Mouse (Mus musculus) limb, embryonic 14.5 days (tissue): ENCODE measurements at regions not wholly inside any gene's neighbourhood (a gene's known extent, or its start where the extent isn't known, plus 50 kb on each side); places are given as distances from the start of the nearest gene placed in this dataset.

Experiments
- ATAC-seq: fragments of 200-750 bp; cut with Nextera tagmentation; 2 replicates; pipeline ENCODE4 v1.8.0; 2017; ENCODE audit warnings: low read depth, moderate number of reproducible peaks, moderate TSS enrichment; ENCODE audit not compliant: low FRiP score
- DNase-seq: peaks from one replicate; pipeline ENCODE4 v3.0.0-alpha.2; 2015; ENCODE audit warnings: low spot score
- H3K27ac ChIP-seq: fragments of 300-500 bp; sonication (generic); replicated peaks from 2 replicates; pipeline ENCODE4 v1.5.1; 2014; ENCODE audit warnings: low read depth, mild to moderate bottlenecking, low read length, moderate library complexity, mixed read lengths
- H3K27me3 ChIP-seq: fragments of 300-500 bp; sonication (generic); 2 replicates; pipeline ENCODE4 v1.6.1; 2014; ENCODE audit warnings: low read length, mixed read lengths; ENCODE audit not compliant: control insufficient read depth, insufficient read depth
- H3K36me3 ChIP-seq: fragments of 300-500 bp; sonication (generic); 2 replicates; pipeline ENCODE4 v1.6.1; 2014; ENCODE audit warnings: mild to moderate bottlenecking, low read length, moderate library complexity, mixed read lengths; ENCODE audit not compliant: control insufficient read depth, insufficient read depth
- H3K4me1 ChIP-seq: fragments of 300-500 bp; sonication (generic); 2 replicates; pipeline ENCODE4 v1.6.1; 2014; ENCODE audit warnings: antibody characterized with exemption, low read length, mixed read lengths; ENCODE audit not compliant: control insufficient read depth, insufficient read depth
- H3K4me2 ChIP-seq: fragments of 300-500 bp; sonication (generic); replicated peaks from 2 replicates; pipeline ENCODE4 v1.6.1; 2014; ENCODE audit warnings: low read depth, mild to moderate bottlenecking, low read length, moderate library complexity; ENCODE audit not compliant: severe bottlenecking
- H3K4me3 ChIP-seq: fragments of 300-500 bp; sonication (generic); replicated peaks from 2 replicates; pipeline ENCODE4 v1.5.1; 2014; ENCODE audit warnings: low read length
- H3K9ac ChIP-seq: fragments of 300-500 bp; sonication (generic); 2 replicates; pipeline ENCODE4 v1.6.1; 2014; ENCODE audit warnings: mild to moderate bottlenecking, low read depth, low read length, moderate library complexity; ENCODE audit not compliant: severe bottlenecking
- H3K9me3 ChIP-seq: fragments of 300-500 bp; sonication (generic); 2 replicates; pipeline ENCODE4 v1.6.1; 2016; ENCODE audit warnings: low read length; ENCODE audit not compliant: control insufficient read depth
- POLR2A ChIP-seq: fragments of 200-500 bp; IDR thresholded peaks from 2 replicates; pipeline ENCODE4 v1.8.0; 2012; ENCODE audit warnings: inconsistent platforms, mild to moderate bottlenecking, moderate library complexity, borderline replicate concordance; ENCODE audit not compliant: insufficient read depth, insufficient read length; ENCODE audit errors: extremely low read depth
- WGBS: fragments of 180-500 bp; shearing (Covaris S2); extraction: QIAGEN DNeasy Blood & Tissue Kit; methylation state at CpG from one replicate; pipeline ENCODE4 v1.1.7; 2014; 5-methylcytosine and 5-hydroxymethylcytosine counted together

GRCm38 (mm10) chr1:73685066-73685465 lies 439.2 kb downstream of the Tns1 start:
- no peak for DNase-seq

GRCm38 (mm10) chr1:73684166-73684565 lies 440.1 kb downstream of the Tns1 start:
- H3K9me3 ChIP-seq, result no peaks in the 10 kb centered on the region
- DNase-seq (no peak), ATAC-seq (no peak)
- no peaks in the 10 kb centered on the region for H3K36me3 ChIP-seq
- H3K9ac ChIP-seq, result no peak overlapping the region
- H3K4me3 ChIP-seq, result no peak overlapping the region
- H3K27me3 ChIP-seq, result no peaks in the 10 kb centered on the region
- no peaks in the 10 kb centered on the region for H3K4me1 ChIP-seq
- H3K4me2 ChIP-seq, result no peak overlapping the region
- no peak for TF ChIP-seq POLR2A
- no peak overlapping the region for H3K27ac ChIP-seq
- 94% methylated on average over 5 of the region's 5 CpGs for WGBS

More at GRCm38 (mm10) chr1:73685066-73685465, 439.2 kb downstream of the Tns1 start:
- H3K4me1 ChIP-seq, result no peaks in the 10 kb centered on the region
- 90% methylated on average over 4 of the region's 4 CpGs for WGBS
- no peaks in the 10 kb centered on the region for H3K27me3 ChIP-seq
- no peak overlapping the region for H3K4me2 ChIP-seq
- H3K9ac ChIP-seq, result no peak overlapping the region
- no peak for ATAC-seq
- TF ChIP-seq POLR2A, result no peak
- no peak overlapping the region for H3K27ac ChIP-seq
- H3K36me3 ChIP-seq, result no peaks in the 10 kb centered on the region
- H3K9me3 ChIP-seq, result no peaks in the 10 kb centered on the region
- no peak overlapping the region for H3K4me3 ChIP-seq

GRCm38 (mm10) chr1:73683132-73683888 lies 440.9 kb downstream of the Tns1 start:
- Histone ChIP-seq H3K9ac (no peak overlapping the region), H3K4me1 (no peaks in the 10 kb centered on the region), H3K27me3 (no peaks in the 10 kb centered on the region), H3K36me3 (no peaks in the 10 kb centered on the region), H3K4me3 (no peak overlapping the region), H3K4me2 (no peak overlapping the region), H3K9me3 (no peaks in the 10 kb centered on the region), H3K27ac (no peak overlapping the region)
- no peak for ATAC-seq
- no peak for DNase-seq
- 59% methylated on average over 4 of the region's 4 CpGs for WGBS
- TF ChIP-seq POLR2A, result no peak

- Histone ChIP-seq H3K9me3 (no peaks in the 10 kb centered on the region), H3K27ac (no peak overlapping the region), H3K9ac (no peak overlapping the region), H3K4me2 (no peak overlapping the region), H3K27me3 (no peaks in the 10 kb centered on the region), H3K4me3 (no peak overlapping the region), H3K4me1 (no peaks in the 10 kb centered on the region), H3K36me3 (no peaks in the 10 kb centered on the region)
- ATAC-seq, result no peak
- WGBS, result 55% methylated on average over 1 of the region's 1 CpGs
- DNase-seq, result no peak
- no peak for TF ChIP-seq POLR2A
Observed at GRCm38 (mm10) chr1:73681697-73682096, 442.6 kb downstream of the Tns1 start.

GRCm38 (mm10) chr1:73680829-73681228 lies 443.4 kb downstream of the Tns1 start:
- DNase-seq, result no peak
- Histone ChIP-seq H3K27ac (no peak overlapping the region), H3K27me3 (no peaks in the 10 kb centered on the region), H3K4me1 (no peaks in the 10 kb centered on the region), H3K4me2 (no peak overlapping the region), H3K36me3 (no peaks in the 10 kb centered on the region), H3K9ac (no peak overlapping the region), H3K4me3 (no peak overlapping the region), H3K9me3 (no peaks in the 10 kb centered on the region)
- 84% methylated on average over 3 of the region's 3 CpGs for WGBS
- TF ChIP-seq POLR2A, result no peak
- ATAC-seq, result no peak
